Mouse (Mus musculus): Measurements from ENCODE around the gene Wwc2. TPM values are rescaled to one million over a fixed set of nuclear protein-coding genes. Genes with fewer than 3 reads are reported as not detected.

Wwc2 gene
- polyA plus RNA-seq, 1 experiment from 2014 or later: 4.7 TPM

DNA sequence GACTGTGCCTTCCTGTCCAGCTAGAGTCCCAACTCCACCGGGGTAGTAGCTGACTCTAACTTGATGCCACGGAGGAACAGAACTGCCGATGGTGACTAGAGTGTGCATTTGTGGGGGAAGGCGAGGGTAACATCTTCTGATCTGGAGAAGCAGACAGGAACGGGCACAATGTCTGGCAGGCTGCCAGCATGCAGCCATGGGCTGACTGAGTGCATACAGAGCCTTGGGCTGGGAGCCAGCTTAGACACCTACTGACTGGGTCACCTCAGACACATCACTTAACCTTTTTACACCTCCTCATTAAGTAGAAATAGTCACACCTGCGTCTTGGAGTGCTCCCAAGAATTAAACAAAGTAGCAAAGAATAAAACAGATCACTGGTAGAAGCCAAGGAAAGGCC, 28.7 kb downstream of the Wwc2 start:
- ATAC-seq: no peak
- no peaks in the 10 kb centered on the region for H3K36me3 ChIP-seq (ENCODE audit: control insufficient read depth, insufficient read depth, low read length)
- no peak overlapping the region for H3K4me2 ChIP-seq (ENCODE audit: low read length)
- no peak overlapping the region for H3K9ac ChIP-seq (ENCODE audit: low read depth, low read length)
- H3K9me3 ChIP-seq (replicated peaks; ENCODE audit: control insufficient read depth, low read length, poor library complexity, severe bottlenecking): no peaks in the 10 kb centered on the region
- no peak overlapping the region for H3K27ac ChIP-seq (ENCODE audit: low read length)
- H3K4me1 ChIP-seq (ENCODE audit: control insufficient read depth, insufficient read depth, low read length): 0 out of 2 replicates have a peak, but pooled peaks cover 3% of the 10 kb centered on the region
- H3K4me3 ChIP-seq (ENCODE audit: low read depth, low read length): no peak overlapping the region
- 68% methylated on average over 6 of the region's 6 CpGs for WGBS
- H3K27me3 ChIP-seq (ENCODE audit: control insufficient read depth, insufficient read depth, low read depth, low read length): no peaks in the 10 kb centered on the region

DNA sequence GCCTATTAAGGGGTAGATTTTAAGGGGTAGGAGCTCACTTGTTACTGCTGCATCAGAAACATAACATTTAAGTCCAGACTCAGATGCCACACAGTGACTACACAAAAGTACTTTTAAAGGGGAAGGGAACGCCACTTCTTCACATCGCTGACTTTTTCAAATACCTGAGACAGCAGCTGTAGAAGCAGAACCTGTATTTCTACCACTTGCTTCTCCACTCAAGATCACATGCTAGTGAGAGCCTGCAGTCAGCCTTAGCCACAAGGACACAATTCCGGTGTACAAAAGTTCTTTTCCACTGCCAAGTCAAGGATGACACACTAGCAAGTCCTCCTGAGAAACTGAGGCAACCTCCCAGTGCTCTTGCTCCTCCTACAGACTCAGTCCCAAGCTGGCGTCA, 33.2 kb downstream of the Wwc2 start:
- Histone ChIP-seq H3K9me3 (replicated peaks; ENCODE audit: control insufficient read depth, low read length, poor library complexity, severe bottlenecking) (no peaks in the 10 kb centered on the region), H3K27ac (ENCODE audit: low read length) (no peak overlapping the region), H3K4me1 (ENCODE audit: control insufficient read depth, insufficient read depth, low read length) (0 out of 2 replicates have a peak, but pooled peaks cover 3% of the 10 kb centered on the region), H3K27me3 (ENCODE audit: control insufficient read depth, insufficient read depth, low read depth, low read length) (no peaks in the 10 kb centered on the region), H3K4me2 (ENCODE audit: low read length) (no peak overlapping the region), H3K4me3 (ENCODE audit: low read depth, low read length) (no peak overlapping the region), H3K9ac (ENCODE audit: low read depth, low read length) (no peak overlapping the region), H3K36me3 (ENCODE audit: control insufficient read depth, insufficient read depth, low read length) (no peaks in the 10 kb centered on the region)
- no peak for ATAC-seq
- 93% methylated on average over 4 of the region's 4 CpGs for WGBS

DNA sequence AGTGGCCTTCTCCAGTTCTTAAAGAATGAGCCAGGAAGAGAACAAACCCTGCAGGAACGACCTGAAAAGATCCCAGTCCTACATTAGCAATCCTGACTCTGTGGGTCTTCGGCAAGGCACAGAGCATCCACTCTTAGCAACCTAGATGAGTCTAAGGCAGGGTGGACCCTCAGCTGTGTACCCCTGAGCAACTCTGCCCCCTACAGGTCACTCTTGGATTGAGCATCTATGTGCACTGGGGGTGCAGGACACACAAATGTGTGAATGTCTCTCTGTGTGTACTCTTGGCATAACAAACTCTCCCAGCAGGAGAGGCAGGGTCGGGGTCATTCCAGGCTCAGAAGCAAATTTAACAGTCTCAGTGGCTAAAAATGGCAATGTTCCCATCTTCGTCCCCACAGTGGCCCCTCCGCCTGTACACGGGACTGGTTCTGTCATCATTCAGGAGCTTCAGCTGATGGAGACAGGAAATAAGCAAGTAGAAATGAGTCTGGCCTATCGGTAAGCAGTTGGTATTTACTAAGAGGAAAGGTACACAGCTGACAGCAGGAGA, 39.3 kb downstream of the Wwc2 start:
- H3K9me3 ChIP-seq (replicated peaks; ENCODE audit: control insufficient read depth, low read length, poor library complexity, severe bottlenecking): no peaks in the 10 kb centered on the region
- no peaks in the 10 kb centered on the region for H3K27me3 ChIP-seq (ENCODE audit: control insufficient read depth, insufficient read depth, low read depth, low read length)
- 81% methylated on average over 7 of the region's 7 CpGs for WGBS
- H3K4me3 ChIP-seq (ENCODE audit: low read depth, low read length): no peak overlapping the region
- 0 out of 2 replicates have a peak, but pooled peaks cover 2% of the 10 kb centered on the region for H3K4me1 ChIP-seq (ENCODE audit: control insufficient read depth, insufficient read depth, low read length)
- H3K4me2 ChIP-seq (ENCODE audit: low read length): no peak overlapping the region
- no peak for ATAC-seq
- no peaks in the 10 kb centered on the region for H3K36me3 ChIP-seq (ENCODE audit: control insufficient read depth, insufficient read depth, low read length)
- no peak overlapping the region for H3K27ac ChIP-seq (ENCODE audit: low read length)
- H3K9ac ChIP-seq (ENCODE audit: low read depth, low read length): no peak overlapping the region

DNA sequence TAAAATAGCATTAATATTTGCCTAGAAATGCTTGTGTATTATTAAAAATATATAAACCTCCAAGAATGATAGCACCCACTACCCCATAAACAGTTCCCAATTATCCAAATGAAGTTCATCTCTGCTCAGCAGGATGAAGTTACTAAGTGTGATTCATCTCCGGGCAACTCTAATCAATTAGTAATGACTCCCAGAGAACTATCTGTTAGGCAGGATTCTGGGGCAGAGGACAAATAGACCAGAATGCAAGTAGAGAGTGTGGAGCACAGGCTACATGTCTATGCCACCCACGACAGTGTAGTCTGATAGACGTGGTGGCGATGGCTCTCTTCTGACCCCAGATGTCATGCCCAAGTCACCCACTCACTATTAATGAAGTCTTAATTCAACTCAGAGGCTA, 41.9 kb downstream of the Wwc2 start:
- Histone ChIP-seq H3K4me2 (ENCODE audit: low read length) (no peak overlapping the region), H3K4me1 (ENCODE audit: control insufficient read depth, insufficient read depth, low read length) (0 out of 2 replicates have a peak, but pooled peaks cover 2% of the 10 kb centered on the region)

DNA sequence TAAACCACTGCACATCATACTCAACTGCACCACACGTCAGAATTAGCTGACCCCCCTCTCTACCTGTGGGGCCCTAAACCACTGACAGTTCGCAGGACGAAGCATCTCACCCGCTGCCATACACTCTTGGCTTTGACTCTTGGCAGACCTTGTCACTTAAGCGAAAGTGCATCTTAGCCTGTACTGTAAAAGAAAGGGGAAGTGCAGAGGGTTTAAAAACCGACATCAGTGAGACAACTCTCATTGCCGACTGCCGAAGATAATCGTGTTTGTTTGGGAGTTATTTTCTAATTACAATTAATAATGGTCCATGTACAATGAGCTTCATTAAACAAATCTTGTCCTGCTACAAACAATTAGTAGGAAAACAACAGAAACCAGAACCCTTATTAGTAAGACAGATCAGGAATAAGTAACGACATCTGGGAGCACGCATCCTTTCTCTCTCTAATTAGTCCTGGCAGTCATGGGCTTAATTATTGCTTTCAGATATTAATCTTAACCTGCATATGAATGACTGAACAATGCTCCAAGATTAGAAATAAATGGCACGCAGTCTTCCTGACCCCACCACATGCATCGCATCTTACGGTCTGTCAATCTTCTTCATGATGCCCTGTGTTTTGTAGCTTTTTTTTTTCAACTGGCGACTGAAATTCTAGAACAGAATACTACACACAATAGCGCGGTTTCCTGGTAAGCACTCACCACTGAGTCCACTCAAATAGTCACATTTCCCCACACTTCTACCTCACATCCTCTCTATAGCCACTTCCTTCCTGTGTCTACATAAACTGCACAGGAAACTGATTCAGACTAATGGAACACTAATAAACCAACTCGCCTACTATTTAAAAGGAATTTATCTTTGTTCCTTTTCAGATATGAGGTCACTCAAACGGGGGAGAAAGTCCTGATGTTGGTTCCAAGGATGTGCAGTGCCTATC, 42.8 kb downstream of the Wwc2 start:
- WGBS: 64% methylated on average over 19 of the region's 19 CpGs

More for the DNA sequence above, 41.9 kb downstream of the Wwc2 start:
- no peak overlapping the region for H3K4me3 ChIP-seq (ENCODE audit: low read depth, low read length)
- H3K27ac ChIP-seq (ENCODE audit: low read length): no peak overlapping the region
- WGBS: 81% methylated on average over 4 of the region's 4 CpGs
- no peaks in the 10 kb centered on the region for H3K9me3 ChIP-seq (replicated peaks; ENCODE audit: control insufficient read depth, low read length, poor library complexity, severe bottlenecking)
- no peak for ATAC-seq
- no peaks in the 10 kb centered on the region for H3K27me3 ChIP-seq (ENCODE audit: control insufficient read depth, insufficient read depth, low read depth, low read length)
- H3K36me3 ChIP-seq (ENCODE audit: control insufficient read depth, insufficient read depth, low read length): no peaks in the 10 kb centered on the region
- no peak overlapping the region for H3K9ac ChIP-seq (ENCODE audit: low read depth, low read length)

DNA sequence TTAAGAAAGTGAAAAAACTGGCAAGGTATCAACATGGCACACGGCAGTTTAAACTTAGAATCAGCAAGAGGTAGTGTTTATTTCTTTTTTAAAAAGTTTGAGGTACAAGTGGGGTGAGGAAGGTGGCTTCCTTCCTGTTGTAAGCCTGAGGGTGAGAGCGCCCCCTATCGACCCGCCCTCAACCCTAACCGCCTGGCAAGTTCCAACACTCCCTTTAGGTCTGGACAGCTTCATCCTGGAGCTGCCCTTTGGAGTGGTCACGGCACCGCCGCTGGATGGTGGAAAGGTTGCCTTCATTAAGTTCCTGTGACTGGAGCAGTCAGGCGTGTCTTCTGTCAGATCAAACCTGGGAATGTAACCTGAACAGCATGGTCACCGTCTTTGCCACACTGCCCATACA, 47.7 kb downstream of the Wwc2 start:
- Histone ChIP-seq H3K36me3 (ENCODE audit: control insufficient read depth, insufficient read depth, low read length) (no peaks in the 10 kb centered on the region), H3K27ac (ENCODE audit: low read length) (no peak overlapping the region), H3K9me3 (replicated peaks; ENCODE audit: control insufficient read depth, low read length, poor library complexity, severe bottlenecking) (no peaks in the 10 kb centered on the region), H3K4me2 (ENCODE audit: low read length) (no peak overlapping the region), H3K27me3 (ENCODE audit: control insufficient read depth, insufficient read depth, low read depth, low read length) (no peaks in the 10 kb centered on the region), H3K9ac (ENCODE audit: low read depth, low read length) (no peak overlapping the region), H3K4me1 (ENCODE audit: control insufficient read depth, insufficient read depth, low read length) (0 out of 2 replicates have a peak, but pooled peaks cover under 1% of the 10 kb centered on the region), H3K4me3 (ENCODE audit: low read depth, low read length) (no peak overlapping the region)
- ATAC-seq: no peak
- 58% methylated on average over 10 of the region's 10 CpGs for WGBS

More for the DNA sequence above, 42.8 kb downstream of the Wwc2 start:
- ATAC-seq: no peak
- H3K9me3 ChIP-seq (replicated peaks; ENCODE audit: control insufficient read depth, low read length, poor library complexity, severe bottlenecking): no peaks in the 10 kb centered on the region
- H3K4me3 ChIP-seq (ENCODE audit: low read depth, low read length): no peak overlapping the region
- H3K27me3 ChIP-seq (ENCODE audit: control insufficient read depth, insufficient read depth, low read depth, low read length): no peaks in the 10 kb centered on the region
- H3K27ac ChIP-seq (ENCODE audit: low read length): no peak overlapping the region
- 0 out of 2 replicates have a peak, but pooled peaks cover 2% of the 10 kb centered on the region for H3K4me1 ChIP-seq (ENCODE audit: control insufficient read depth, insufficient read depth, low read length)
- no peaks in the 10 kb centered on the region for H3K36me3 ChIP-seq (ENCODE audit: control insufficient read depth, insufficient read depth, low read length)
- H3K9ac ChIP-seq (ENCODE audit: low read depth, low read length): no peak overlapping the region
- no peak overlapping the region for H3K4me2 ChIP-seq (ENCODE audit: low read length)

DNA sequence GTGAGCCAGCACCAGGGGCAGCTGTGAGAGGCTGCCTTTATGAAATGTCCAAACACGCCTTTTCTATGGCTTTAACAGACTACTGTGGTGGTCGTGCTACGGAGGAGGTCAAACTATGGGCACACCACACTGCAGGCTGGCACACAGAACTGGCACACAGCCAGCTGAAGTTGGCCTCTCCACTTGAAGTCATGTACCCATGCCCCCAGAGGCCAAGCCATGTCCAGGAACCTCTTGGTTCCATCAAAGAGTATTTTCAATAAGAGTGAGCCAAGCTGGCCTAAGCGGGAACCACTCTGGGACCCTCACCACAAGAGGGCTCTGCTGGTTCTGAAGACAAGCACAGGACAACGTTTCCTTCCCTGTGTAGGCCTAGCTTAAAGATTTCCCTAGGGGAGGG, 49.7 kb downstream of the Wwc2 start:
- no peak overlapping the region for H3K4me2 ChIP-seq (ENCODE audit: low read length)
- 61% methylated on average over 5 of the region's 5 CpGs for whole genome bisulfite sequencing
- H3K27ac ChIP-seq (ENCODE audit: low read length): no peak overlapping the region
- no peak overlapping the region for H3K4me3 ChIP-seq (ENCODE audit: low read depth, low read length)
- ATAC-seq: no peak
- H3K4me1 ChIP-seq (ENCODE audit: control insufficient read depth, insufficient read depth, low read length): no peaks in the 10 kb centered on the region
- no peaks in the 10 kb centered on the region for H3K9me3 ChIP-seq (replicated peaks; ENCODE audit: control insufficient read depth, low read length, poor library complexity, severe bottlenecking)
- no peak overlapping the region for H3K9ac ChIP-seq (ENCODE audit: low read depth, low read length)
- H3K36me3 ChIP-seq (ENCODE audit: control insufficient read depth, insufficient read depth, low read length): no peaks in the 10 kb centered on the region
- no peaks in the 10 kb centered on the region for H3K27me3 ChIP-seq (ENCODE audit: control insufficient read depth, insufficient read depth, low read depth, low read length)

DNA sequence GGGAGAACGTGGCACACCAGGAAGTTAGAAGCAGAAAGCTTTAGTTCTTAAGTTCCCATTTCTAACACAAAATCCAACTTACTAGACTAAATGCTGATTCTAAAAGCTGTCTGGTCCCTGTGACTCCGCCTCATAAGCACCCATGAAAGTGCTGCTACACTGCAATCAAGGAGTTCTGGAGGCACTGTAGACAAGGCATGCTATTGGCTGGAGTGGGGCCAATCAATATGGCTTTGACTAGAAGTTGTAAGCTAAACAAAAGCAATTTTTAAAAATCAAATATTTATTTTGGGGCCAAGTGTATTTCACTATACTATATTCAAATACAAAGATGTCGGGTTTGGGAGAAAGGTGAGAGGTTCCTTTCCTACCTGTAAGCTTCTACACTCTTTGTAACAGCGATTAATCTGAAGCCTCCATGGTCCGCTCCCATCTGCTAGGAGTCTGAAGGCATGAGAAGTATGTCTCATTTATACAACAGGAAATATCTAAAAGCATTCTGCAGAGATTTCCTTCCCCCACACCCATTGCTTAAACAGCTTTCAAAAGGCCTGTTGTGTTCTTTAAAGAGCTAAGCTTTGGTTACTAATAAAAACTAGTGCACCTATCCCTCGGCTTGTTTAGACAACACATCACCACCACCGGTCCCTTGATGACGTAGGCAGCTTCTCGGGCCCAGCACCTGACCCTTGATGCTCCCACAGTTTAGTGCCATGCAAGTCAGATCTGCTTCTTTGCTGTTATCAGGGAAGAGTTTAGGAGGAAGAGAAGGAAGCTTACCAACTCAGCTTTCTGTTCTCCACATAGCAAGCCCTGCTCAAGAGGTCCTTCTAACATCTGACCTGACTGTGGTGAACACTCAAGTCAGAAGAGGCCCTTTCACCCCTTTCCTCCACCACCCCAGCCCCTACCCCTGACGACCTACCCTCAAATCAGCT, 50.5 kb downstream of the Wwc2 start:
- no peak for ATAC-seq
- no peak overlapping the region for H3K27ac ChIP-seq (ENCODE audit: low read length)
- H3K4me3 ChIP-seq (ENCODE audit: low read depth, low read length): no peak overlapping the region
- WGBS: 87% methylated on average over 10 of the region's 10 CpGs
- no peaks in the 10 kb centered on the region for H3K9me3 ChIP-seq (replicated peaks; ENCODE audit: control insufficient read depth, low read length, poor library complexity, severe bottlenecking)
- H3K4me1 ChIP-seq (ENCODE audit: control insufficient read depth, insufficient read depth, low read length): no peaks in the 10 kb centered on the region
- no peak overlapping the region for H3K9ac ChIP-seq (ENCODE audit: low read depth, low read length)
- H3K36me3 ChIP-seq (ENCODE audit: control insufficient read depth, insufficient read depth, low read length): no peaks in the 10 kb centered on the region
- no peaks in the 10 kb centered on the region for H3K27me3 ChIP-seq (ENCODE audit: control insufficient read depth, insufficient read depth, low read depth, low read length)
- no peak overlapping the region for H3K4me2 ChIP-seq (ENCODE audit: low read length)

Data from midbrain, embryonic 16.5 days (tissue).